Mouse (Mus musculus) embryonic fibroblast, embryonic 13.5 days (primary cell): ENCODE measurements around the gene Gon4l.
"Not testable (repeated sequence)": the region's sequence is repeated elsewhere in the genome, so short reads cannot be mapped to it uniquely, and the experiment has no call there.

ENCODE experiments used
- CTCF ChIP-seq: IDR thresholded peaks from 2 replicates; pipeline ENCODE4 v1.5.1; 2011; ENCODE audit warnings: mild to moderate bottlenecking, control low read depth, low read length, moderate library complexity, borderline replicate concordance; ENCODE audit not compliant: insufficient read depth
- POLR2A ChIP-seq: IDR thresholded peaks from 2 replicates; pipeline ENCODE4 v1.6.1; 2011; ENCODE audit warnings: low read depth, mild to moderate bottlenecking, control low read depth, low read length, moderate library complexity

DNA sequence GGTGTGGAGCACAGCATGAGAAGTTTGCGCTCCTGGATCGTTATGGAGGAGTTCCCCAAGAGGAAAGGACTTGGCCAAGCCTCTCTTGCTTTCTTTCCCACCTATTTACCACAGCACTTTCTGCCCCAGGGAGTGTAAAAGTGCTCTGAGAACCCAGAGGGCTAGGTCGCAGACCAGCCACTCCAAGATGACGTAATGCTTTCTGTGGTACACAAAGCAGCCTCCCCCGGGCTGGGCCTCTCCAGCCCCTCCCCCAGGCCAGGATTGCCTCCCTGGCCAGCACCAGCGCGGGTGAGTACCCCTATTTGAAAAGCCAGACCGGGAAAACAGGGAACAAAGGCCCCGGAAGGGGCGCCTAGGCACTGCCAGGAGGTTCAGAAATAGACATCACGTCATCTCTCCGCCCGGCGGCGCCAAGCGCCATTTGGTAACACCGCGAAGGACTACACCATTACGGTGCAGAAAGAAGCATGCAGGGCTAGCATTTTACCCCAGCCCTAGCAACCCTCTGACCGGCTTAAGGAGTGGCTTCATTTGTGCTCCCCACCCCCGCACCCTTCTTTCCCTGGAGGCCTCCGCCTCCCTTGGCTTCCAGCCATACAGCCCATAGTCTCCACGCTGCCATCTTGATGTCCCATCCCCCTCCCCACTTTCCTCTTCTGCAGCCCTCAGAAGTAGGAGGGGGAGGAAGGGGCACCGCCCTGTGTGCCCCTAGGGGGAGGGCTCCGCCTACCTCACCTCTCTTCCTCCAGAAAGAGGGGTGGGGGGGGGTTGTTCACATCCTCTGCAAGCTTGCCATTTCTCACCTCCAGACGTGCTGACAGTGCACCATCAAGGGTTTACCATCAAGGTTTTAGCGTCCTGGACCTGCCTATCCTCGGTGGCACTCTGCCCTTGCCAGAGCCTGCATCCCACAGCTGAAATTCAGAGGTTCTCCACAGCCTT is 3.6 kb upstream of the Gon4l start:
- TF ChIP-seq POLR2A, CTCF: not testable (repeated sequence)
